Mouse (Mus musculus) CD4-positive helper T cell, adult 2 months (primary cell): Measurements from ENCODE around the gene Xpo6.

Experiments
- DNase-seq: peaks from one replicate; pipeline ENCODE4 v3.0.0-alpha.2; 2012; ENCODE audit warnings: low read depth, missing footprints, low spot score

Xpo6 gene

GRCm38 (mm10) chr7:126080949-126081654 lies 119.2 kb downstream of the Xpo6 start:
- DNase-seq: no peak

DNA sequence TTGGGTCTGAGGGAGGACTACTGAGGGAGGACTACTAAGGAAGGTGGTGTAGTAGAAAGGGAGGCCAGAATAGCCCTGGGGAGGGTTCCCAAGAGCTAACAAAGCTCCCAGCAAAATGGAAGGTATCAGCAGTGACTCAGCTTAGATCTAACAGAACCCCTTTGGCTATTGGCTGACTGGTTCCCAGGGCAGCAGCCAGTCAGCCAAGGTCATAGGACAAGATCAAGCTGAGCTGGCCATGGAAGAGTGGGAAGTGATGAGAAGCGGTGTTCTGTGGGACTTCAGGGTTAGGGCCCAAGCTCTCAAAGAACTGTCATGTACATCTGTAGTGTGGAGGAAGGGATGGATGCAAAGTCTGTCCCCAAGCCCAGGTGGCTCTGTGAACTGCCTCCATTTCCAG lies 123.4 kb downstream of the Xpo6 start:
- no peak for DNase-seq

DNA sequence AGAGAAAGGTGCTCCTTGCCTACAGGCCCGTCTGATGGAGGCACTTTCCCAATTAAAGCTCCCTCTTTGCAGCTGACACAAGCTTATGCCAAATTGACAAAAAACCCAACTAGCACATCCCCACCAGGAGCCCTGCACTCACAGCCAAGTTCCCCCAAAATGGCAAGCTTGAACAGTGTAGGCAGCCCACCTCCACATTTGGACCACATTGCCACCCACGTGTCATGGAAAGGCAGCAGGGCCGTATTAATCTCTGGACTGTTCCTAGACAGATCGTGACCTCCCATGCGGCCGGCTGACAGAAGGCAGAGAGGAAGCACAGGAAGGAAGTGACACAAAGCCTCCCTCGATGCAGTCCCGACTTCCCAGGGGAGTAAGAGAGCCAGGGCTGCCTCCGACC lies 125.2 kb downstream of the Xpo6 start:
- DNase-seq: no peak

GRCm38 (mm10) chr7:126070321-126070720 lies 130.0 kb downstream of the Xpo6 start:
- no peak for DNase-seq

GRCm38 (mm10) chr7:126066777-126067176 lies 133.5 kb downstream of the Xpo6 start:
- DNase-seq: no peak

GRCm38 (mm10) chr7:126065243-126065876 lies 134.9 kb downstream of the Xpo6 start:
- no peak for DNase-seq

- no peak for DNase-seq
Observed at GRCm38 (mm10) chr7:126062228-126062627, 138.1 kb downstream of the Xpo6 start.

- DNase-seq: no peak
Observed at GRCm38 (mm10) chr7:126058918-126059317, 141.4 kb downstream of the Xpo6 start.

DNA sequence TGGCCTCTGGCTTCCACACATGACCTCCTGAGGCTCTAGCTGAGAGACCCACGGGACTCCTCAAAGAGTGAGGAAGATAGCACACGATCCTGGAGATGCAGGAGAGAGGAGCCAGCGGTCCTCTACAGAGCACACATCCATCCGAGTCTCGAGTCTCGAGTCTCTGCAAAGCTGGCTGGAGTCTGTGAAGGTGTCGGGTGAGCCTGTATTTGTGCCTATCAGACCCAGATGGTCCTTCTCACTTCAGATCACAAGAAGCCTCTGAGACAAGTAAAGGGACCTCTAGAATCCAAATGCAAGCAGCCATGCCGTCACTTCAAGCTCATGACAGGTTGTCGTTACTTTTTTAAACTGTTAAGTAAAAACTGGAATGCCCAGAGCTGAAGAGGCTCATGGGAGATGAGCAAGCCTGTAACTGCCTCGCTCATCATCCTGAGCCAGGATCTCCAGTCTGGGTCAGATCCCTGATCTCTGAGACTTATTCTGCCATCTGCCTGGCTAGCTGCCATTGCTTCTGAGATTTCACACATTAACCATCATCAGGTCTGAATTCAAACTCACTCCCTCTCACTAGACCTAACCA lies 142.9 kb downstream of the Xpo6 start:
- no peak for DNase-seq

DNA sequence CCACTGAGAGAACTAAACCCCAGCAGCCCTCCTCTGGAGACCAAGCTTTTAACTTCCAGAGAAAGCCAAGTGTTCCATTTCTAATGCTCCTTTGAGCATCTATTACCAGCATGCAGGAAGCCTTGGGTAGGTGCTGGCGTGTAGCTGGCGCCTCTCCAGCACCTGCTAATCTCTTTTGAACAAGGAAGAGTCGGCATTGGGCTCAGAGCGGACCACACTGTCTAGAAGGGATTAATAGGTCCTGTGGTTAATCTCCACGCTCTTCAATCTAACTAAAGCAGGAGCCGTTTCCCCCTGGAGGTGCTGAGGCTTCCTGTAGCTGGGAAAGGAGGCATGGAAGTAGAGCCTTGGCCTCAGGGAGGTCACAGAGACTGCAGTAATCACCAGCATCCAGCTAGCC lies 145.7 kb downstream of the Xpo6 start:
- no peak for DNase-seq

GRCm38 (mm10) chr7:126053618-126054017 lies 146.7 kb downstream of the Xpo6 start:
- DNase-seq: no peak

GRCm38 (mm10) chr7:126051910-126052309 lies 148.4 kb downstream of the Xpo6 start:
- DNase-seq: no peak
